Mouse (Mus musculus): ENCODE results near the gene Arhgdib.

Arhgdib gene

GRCm38 (mm10) chr6:136883961-136884360, 57.7 kb downstream of the Arhgdib start:
- no peak for DNase-seq

- DNase-seq = no peak
These were observed 58.2 kb downstream of the Arhgdib start for GRCm38 (mm10) chr6:136883431-136883915.

- no peak for DNase-seq
These were observed 60.0 kb downstream of the Arhgdib start for GRCm38 (mm10) chr6:136881678-136882077.

GRCm38 (mm10) chr6:136875670-136876069, 66.0 kb downstream of the Arhgdib start, which contains the start of gene Mgp:
TSS of gene Mgp (minus strand) at chr6:136875823.
- DNase-seq = peak; percentile 46 to 61

- DNase-seq = peak in 1 of 2 experiments; percentile 37
These were observed 67.1 kb downstream of the Arhgdib start for GRCm38 (mm10) chr6:136874599-136874998.
